Mouse (Mus musculus) cerebral cortex, adult 2 months (tissue): ENCODE measurements around the gene Rhd.

Experiments
- WGBS: fragments of 180-500 bp; shearing (Covaris S2); methylation state at CpG from one replicate; pipeline ENCODE4 v1.1.7; 2018; 5-methylcytosine and 5-hydroxymethylcytosine counted together

The Rhd gene

GRCm38 (mm10) chr4:134930684-134931481 lies 66.5 kb downstream of the Rhd start, which contains the start of gene Syf2:
TSS of gene Syf2 (plus strand) at chr4:134930898.
- WGBS: under 1% methylated on average over 67 of the region's 68 CpGs

- WGBS: 49% methylated on average over 17 of the region's 17 CpGs
Observed at GRCm38 (mm10) chr4:134937240-134938176, 73.2 kb downstream of the Rhd start.

GRCm38 (mm10) chr4:134939900-134940299 lies 75.6 kb downstream of the Rhd start:
- WGBS: 63% methylated on average over 9 of the region's 9 CpGs

- 33% methylated on average over 27 of the region's 27 CpGs for WGBS
Observed at GRCm38 (mm10) chr4:134943758-134944538, 79.6 kb downstream of the Rhd start.
